Mouse (Mus musculus) cerebellum, adult 2 months (tissue): Measurements from ENCODE around the gene Sox8.

Experiments used
- CTCF ChIP-seq: fragments of 200-500 bp; IDR thresholded peaks from 2 replicates; pipeline ENCODE4 v1.5.1; 2011; ENCODE audit warnings: low read depth, mild to moderate bottlenecking, control low read depth, low read length, moderate library complexity, borderline replicate concordance; ENCODE audit not compliant: insufficient read depth
- POLR2A ChIP-seq: fragments of 200-500 bp; IDR thresholded peaks from 2 replicates; pipeline ENCODE4 v1.6.1; 2011; ENCODE audit warnings: low read length, control low read depth, borderline replicate concordance; ENCODE audit not compliant: insufficient read depth

DNA sequence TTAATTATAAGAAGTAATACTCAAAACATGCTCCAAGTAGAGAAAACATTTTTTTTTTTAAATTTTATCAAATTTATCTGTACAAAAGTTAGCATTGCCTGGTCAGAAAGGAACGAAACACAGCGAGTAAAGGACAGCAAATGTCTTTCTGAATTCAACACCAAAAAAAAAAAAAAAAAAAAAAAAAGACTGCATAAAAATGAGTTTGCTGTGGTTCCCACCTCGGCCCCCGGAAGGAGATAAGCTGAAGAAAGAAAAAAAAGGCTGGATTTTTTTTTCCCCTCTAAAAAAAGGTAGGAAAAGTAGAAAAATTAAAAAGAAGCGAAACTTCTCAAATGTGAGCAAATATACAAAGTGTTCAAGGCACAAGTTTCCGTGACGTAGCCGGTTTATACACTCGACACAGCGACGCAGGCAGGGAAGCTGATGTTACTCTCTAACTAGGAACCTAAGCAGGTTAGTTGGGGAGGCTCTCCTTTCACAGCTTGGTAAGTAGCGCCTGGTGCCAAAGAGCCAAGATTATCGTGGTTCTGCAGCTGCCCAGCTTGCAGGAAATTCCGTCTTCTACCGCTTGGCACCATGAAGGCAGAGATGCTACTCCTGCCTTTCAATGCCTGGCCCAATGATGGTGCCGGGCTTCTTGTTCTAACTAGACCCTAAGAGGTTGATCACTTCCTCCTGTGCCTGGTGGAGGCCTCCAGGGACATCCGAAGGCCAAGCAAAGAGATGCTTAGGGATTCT is 4.5 kb downstream of the Sox8 start:
- TF ChIP-seq CTCF, result no peak
- TF ChIP-seq POLR2A, result no peak
